Mouse (Mus musculus) kidney, postnatal 14 days (tissue): ENCODE measurements around the gene Vps52.

Source experiments
- DNase-seq: peaks from one replicate; pipeline ENCODE4 v3.0.0; 2022; ENCODE audit warnings: mixed read lengths

The Vps52 gene

DNA sequence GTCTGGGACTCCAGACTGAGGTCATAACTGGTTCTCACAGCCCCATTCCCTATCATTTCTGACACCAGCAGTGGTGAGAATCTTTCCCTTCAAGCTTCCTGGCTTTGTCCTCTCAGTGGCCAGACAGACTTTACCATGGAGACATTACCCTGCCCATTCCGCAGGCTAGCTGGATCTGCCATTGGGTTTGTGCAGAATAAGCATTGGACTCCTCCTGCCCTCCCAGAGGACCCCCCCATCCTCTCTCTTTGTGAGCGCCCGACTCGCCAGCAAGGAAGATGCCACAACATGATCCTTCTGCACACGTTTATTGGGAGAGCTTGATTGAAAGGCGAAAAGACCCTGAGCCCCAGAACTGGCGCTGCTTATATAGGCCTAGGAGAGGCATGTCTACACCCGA lies 57.8 kb downstream of the Vps52 start:
- no peak for DNase-seq
